Mouse (Mus musculus) kidney, embryonic 14.5 days (tissue): ENCODE results near the gene Rrbp1. TPM values are rescaled to one million over a fixed set of nuclear protein-coding genes. Genes with fewer than 3 reads are reported as not detected.

Experiments used
- ATAC-seq: fragments of 200-750 bp; cut with Nextera tagmentation; 2 replicates; pipeline ENCODE4 v1.8.0; 2017; ENCODE audit warnings: moderate number of reproducible peaks, mild to moderate bottlenecking, moderate TSS enrichment, moderate library complexity; ENCODE audit not compliant: low FRiP score, low TSS enrichment
- H3K27ac ChIP-seq: fragments of 300-500 bp; sonication (generic); 2 replicates; pipeline ENCODE4 v1.5.1; 2014; ENCODE audit warnings: low read depth, mild to moderate bottlenecking, low read length, moderate library complexity, mixed read lengths
- H3K27me3 ChIP-seq: fragments of 300-500 bp; sonication (generic); 2 replicates; pipeline ENCODE4 v1.6.1; 2014; ENCODE audit warnings: mild to moderate bottlenecking, low read length; ENCODE audit not compliant: control insufficient read depth, insufficient read depth
- H3K36me3 ChIP-seq: fragments of 300-500 bp; sonication (generic); 2 replicates; pipeline ENCODE4 v1.6.1; 2014; ENCODE audit warnings: low read length, mixed read lengths; ENCODE audit not compliant: control insufficient read depth, insufficient read depth
- H3K4me1 ChIP-seq: fragments of 300-500 bp; sonication (generic); 2 replicates; pipeline ENCODE4 v1.6.1; 2014; ENCODE audit warnings: low read length, mixed read lengths; ENCODE audit not compliant: control insufficient read depth, insufficient read depth
- H3K4me2 ChIP-seq: fragments of 300-500 bp; sonication (generic); replicated peaks from 2 replicates; pipeline ENCODE4 v1.6.1; 2014; ENCODE audit warnings: low read depth, mild to moderate bottlenecking, low read length
- H3K4me3 ChIP-seq: fragments of 300-500 bp; sonication (generic); 2 replicates; pipeline ENCODE4 v1.5.1; 2014; ENCODE audit warnings: mild to moderate bottlenecking, low read length
- H3K9ac ChIP-seq: fragments of 300-500 bp; sonication (generic); 2 replicates; pipeline ENCODE4 v1.6.1; 2014; ENCODE audit warnings: low read depth, mild to moderate bottlenecking, low read length, moderate library complexity
- H3K9me3 ChIP-seq: fragments of 300-500 bp; sonication (generic); 2 replicates; pipeline ENCODE4 v1.6.1; 2016; ENCODE audit warnings: low read length; ENCODE audit not compliant: control insufficient read depth
- WGBS: fragments of 180-500 bp; shearing (Covaris S2); extraction: QIAGEN DNeasy Blood & Tissue Kit; methylation state at CpG from one replicate; pipeline ENCODE4 v1.1.7; 2014; 5-methylcytosine and 5-hydroxymethylcytosine counted together
- polyA plus RNA-seq: library from polyadenylated mRNA; unstranded; fragments of >200 nt; fragmentation: Nextera tagmentation; extraction: Ambion mirVana; gene quantifications from 2 replicates; pipeline ENCODE4 v1.2.1, GENCODE M21; 2014

Gene Rrbp1
- polyA plus RNA-seq, 1 experiment from 2014 or later: 97.1 TPM

DNA sequence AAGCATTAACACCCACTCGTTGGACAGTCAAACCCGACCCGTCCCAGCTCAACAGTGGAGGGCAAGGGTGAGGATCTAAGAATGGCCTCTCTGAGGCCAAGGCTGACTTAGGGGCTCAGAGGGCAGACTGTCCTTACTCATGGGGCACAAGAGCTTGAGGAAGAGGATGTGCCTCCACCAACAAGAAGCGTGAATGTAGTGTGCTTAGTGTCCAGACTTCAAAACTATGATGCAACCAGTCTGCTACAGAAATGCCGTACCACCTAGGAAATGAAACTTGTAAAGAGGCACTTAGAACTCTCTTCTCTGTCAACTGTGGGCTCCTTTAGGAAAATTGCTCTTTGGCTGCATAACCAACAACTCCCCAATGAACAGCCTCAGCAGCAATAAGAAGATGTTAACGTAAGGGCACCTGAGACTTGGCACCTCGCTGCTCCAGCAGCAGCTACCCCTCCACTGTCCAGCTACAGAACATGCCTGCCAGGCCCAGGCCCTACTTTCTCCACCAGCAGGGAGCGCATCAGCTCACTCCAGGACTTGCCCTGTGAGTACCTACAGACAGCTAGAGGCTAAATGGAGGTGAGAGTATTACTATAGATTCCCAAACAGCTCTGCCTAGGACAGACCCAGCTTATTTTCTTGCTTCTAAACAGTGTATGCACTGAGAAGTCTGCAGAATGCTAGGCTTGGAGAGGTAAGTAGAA, 32.5 kb downstream of the Rrbp1 start:
- Histone ChIP-seq H3K36me3 (peaks cover 24% of the 10 kb centered on the region), H3K9ac (no peak overlapping the region), H3K4me2 (no peak overlapping the region), H3K9me3 (no peaks in the 10 kb centered on the region), H3K4me1 (no peaks in the 10 kb centered on the region), H3K4me3 (no peak overlapping the region), H3K27me3 (no peaks in the 10 kb centered on the region), H3K27ac (no peak overlapping the region)
- no peak for ATAC-seq
- 89% methylated on average over 8 of the region's 8 CpGs for WGBS

DNA sequence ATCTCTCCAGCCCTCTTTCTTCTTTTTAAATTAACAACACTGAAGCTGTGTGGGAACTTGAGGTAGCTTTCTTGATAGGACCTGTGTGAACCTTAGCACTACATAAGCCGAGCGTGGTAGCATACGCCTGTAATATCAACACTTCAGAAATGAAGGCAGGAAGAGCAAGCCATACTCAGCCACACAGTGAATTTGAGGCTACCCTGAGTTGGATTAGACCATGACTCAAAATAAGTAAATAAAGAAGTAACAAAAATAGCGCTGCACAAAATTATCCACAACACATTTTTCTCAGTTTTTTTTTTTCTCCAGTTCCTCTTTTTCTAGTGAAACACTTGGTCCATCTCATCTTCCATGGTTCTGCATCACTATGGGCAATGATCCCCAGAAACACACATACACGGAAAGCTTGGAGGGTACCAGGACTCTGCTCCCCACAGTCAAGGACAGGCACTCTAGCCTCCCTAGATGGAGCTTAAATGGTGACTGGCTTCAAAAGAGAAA, 35.9 kb downstream of the Rrbp1 start:
- no peak overlapping the region for H3K9ac ChIP-seq
- peaks cover 52% of the 10 kb centered on the region for H3K36me3 ChIP-seq
- no peak overlapping the region for H3K4me2 ChIP-seq
- no peak overlapping the region for H3K27ac ChIP-seq
- no peak for ATAC-seq
- H3K4me3 ChIP-seq: no peak overlapping the region
- no peaks in the 10 kb centered on the region for H3K27me3 ChIP-seq
- WGBS: 94% methylated on average over 5 of the region's 5 CpGs
- no peaks in the 10 kb centered on the region for H3K9me3 ChIP-seq
- no peaks in the 10 kb centered on the region for H3K4me1 ChIP-seq

DNA sequence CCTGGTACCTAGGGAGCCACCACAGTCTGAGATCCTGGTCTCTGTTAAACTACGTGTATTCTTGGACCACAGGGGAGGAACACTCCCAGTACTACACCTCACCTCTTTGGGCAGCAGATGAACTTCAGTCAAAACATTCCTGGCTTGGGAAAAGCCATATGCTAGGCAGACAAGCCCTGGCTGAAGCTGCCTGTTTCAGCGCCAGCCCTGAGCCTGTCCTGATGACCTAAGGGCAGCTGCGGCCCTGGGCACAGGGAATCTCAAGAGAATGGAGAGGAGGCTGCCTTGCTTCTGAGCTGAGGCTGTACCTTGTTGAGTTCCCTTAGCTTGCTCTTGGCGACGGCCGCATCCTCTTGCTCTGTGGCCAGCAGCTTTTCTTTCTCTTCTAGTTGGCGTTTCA, 37.9 kb downstream of the Rrbp1 start:
- H3K9ac ChIP-seq: no peak overlapping the region
- H3K4me2 ChIP-seq: no peak overlapping the region
- no peak for ATAC-seq
- no peak overlapping the region for H3K27ac ChIP-seq
- no peaks in the 10 kb centered on the region for H3K9me3 ChIP-seq
- no peaks in the 10 kb centered on the region for H3K27me3 ChIP-seq
- no peak overlapping the region for H3K4me3 ChIP-seq
- peaks cover 64% of the 10 kb centered on the region for H3K36me3 ChIP-seq
- WGBS: 92% methylated on average over 7 of the region's 7 CpGs
- H3K4me1 ChIP-seq: no peaks in the 10 kb centered on the region

DNA sequence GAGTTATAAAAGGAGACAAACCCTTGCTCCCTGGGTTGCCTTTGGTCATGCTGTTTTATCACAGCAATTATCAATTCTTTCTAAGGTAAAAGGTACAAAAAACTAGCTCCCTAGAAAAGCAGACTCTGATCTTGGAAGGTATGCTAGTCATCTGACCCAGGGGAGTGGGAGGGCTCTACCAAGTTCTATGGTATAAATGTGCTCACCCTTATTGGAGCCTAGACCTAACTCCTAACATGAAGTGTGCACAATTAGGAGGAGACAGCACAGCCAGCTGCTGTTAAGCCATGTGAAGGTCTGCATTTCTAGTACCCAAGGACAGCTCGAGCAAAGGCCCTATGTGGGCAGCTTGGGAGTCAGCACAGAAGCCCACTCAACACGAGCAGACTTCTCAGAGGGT, 39.2 kb downstream of the Rrbp1 start:
- H3K36me3 ChIP-seq: peaks cover 76% of the 10 kb centered on the region
- no peak overlapping the region for H3K27ac ChIP-seq
- H3K4me2 ChIP-seq: no peak overlapping the region
- no peak overlapping the region for H3K4me3 ChIP-seq
- H3K27me3 ChIP-seq: no peaks in the 10 kb centered on the region
- WGBS: 79% methylated on average over 2 of the region's 2 CpGs
- H3K9me3 ChIP-seq: no peaks in the 10 kb centered on the region
- no peak overlapping the region for H3K9ac ChIP-seq
- H3K4me1 ChIP-seq: no peaks in the 10 kb centered on the region
- no peak for ATAC-seq

DNA sequence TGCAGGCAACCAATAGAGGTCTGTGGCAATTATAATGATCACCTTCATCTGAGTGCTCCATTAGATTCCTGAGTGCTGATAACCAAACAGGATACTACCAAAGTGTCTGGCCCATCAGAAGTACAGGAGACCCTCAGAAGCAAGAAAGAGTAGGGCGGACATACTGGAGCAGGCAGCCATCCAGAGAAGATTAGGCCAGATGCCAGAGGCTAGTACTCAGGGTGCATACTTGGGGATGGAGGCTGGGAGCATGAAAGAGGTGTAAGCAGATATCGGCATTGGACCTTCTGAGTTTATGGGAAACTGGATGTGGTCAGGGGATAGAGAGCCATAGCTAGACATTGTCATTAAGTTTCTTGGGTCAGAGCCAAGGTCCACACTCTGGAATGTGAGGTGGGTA, 40.2 kb downstream of the Rrbp1 start:
- no peaks in the 10 kb centered on the region for H3K9me3 ChIP-seq
- no peaks in the 10 kb centered on the region for H3K4me1 ChIP-seq
- no peak for ATAC-seq
- no peak overlapping the region for H3K4me2 ChIP-seq
- no peaks in the 10 kb centered on the region for H3K27me3 ChIP-seq
- H3K9ac ChIP-seq: no peak overlapping the region
- H3K27ac ChIP-seq: no peak overlapping the region
- H3K4me3 ChIP-seq: no peak overlapping the region
- H3K36me3 ChIP-seq: peaks cover 87% of the 10 kb centered on the region
- WGBS: 89% methylated on average over 2 of the region's 2 CpGs

DNA sequence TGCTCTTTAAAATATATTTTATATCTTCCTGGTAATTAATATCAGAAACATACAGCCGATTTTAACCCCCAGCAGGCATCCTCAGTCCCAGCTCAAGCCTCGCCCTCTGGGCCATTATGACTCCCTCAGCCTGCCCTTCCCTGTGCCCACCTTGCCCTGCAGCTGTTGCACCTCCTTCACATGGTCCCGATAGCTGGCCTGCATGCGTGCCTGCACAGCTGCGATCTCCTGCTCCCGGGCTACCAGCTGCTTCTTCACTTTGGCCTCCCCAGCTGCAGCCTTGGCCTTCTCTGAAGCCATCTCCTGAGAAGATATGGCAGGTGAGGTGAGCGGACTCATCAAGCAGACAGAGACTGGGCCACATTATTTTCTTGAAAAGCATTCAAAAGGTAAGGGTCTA, 41.8 kb downstream of the Rrbp1 start:
- Histone ChIP-seq H3K27me3 (no peaks in the 10 kb centered on the region), H3K4me3 (no peak overlapping the region), H3K36me3 (peaks cover 96% of the 10 kb centered on the region), H3K4me2 (no peak overlapping the region), H3K4me1 (no peaks in the 10 kb centered on the region), H3K9me3 (no peaks in the 10 kb centered on the region), H3K27ac (no peak overlapping the region), H3K9ac (no peak overlapping the region)
- 83% methylated on average over 7 of the region's 7 CpGs for whole genome bisulfite sequencing
- no peak for ATAC-seq

DNA sequence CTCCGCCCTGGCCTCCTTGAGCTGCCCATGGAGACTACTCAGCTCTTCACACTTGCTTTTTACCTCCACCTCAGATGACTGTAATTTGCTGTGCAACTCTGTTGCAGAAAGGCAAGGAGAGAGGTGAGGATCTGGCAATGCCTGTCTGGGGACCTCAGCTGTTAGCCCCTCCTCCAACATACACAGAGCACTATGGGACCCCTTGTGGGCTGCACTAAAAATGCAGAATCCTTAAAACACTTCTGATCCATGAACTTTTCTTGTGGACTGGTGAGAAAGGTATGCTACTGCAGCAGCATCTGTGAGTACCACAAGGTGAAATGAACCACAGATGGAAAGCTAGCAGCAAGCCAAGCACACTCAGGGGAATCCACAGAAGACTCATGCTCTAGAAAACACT, 47.7 kb downstream of the Rrbp1 start:
- Histone ChIP-seq H3K4me3 (no peak overlapping the region), H3K9me3 (no peaks in the 10 kb centered on the region), H3K4me1 (no peaks in the 10 kb centered on the region), H3K36me3 (peaks cover 77% of the 10 kb centered on the region), H3K4me2 (no peak overlapping the region), H3K27me3 (no peaks in the 10 kb centered on the region), H3K9ac (no peak overlapping the region), H3K27ac (no peak overlapping the region)
- WGBS: 100% methylated on average over 1 of the region's 1 CpGs
- peak; percentile 49; the same call in 1 of the 2 replicates for ATAC-seq

DNA sequence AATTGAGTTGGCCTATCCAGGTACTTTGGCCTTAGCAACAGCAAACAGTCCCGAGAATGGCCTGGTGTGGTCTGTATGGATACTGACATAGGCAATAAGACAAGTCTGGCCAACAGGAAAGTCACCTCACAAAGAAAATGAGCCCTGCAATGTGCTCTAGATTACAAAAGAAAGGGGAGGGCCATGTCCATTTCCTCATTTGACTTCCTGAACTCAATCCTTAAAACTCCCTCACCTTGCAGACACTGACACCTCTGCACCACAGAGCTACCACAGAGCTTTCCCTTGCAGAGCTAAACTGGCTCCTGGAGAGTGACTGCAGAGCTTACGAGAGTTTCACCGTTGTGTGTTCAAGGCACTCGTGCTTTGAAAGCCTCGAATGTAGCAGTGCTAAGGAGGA, 48.9 kb downstream of the Rrbp1 start:
- ATAC-seq: no peak
- no peak overlapping the region for H3K27ac ChIP-seq
- WGBS: 94% methylated on average over 5 of the region's 5 CpGs
- H3K36me3 ChIP-seq: peaks cover 75% of the 10 kb centered on the region
- no peaks in the 10 kb centered on the region for H3K9me3 ChIP-seq
- H3K4me2 ChIP-seq: no peak overlapping the region
- H3K27me3 ChIP-seq: no peaks in the 10 kb centered on the region
- no peak overlapping the region for H3K9ac ChIP-seq
- no peak overlapping the region for H3K4me3 ChIP-seq
- no peaks in the 10 kb centered on the region for H3K4me1 ChIP-seq

DNA sequence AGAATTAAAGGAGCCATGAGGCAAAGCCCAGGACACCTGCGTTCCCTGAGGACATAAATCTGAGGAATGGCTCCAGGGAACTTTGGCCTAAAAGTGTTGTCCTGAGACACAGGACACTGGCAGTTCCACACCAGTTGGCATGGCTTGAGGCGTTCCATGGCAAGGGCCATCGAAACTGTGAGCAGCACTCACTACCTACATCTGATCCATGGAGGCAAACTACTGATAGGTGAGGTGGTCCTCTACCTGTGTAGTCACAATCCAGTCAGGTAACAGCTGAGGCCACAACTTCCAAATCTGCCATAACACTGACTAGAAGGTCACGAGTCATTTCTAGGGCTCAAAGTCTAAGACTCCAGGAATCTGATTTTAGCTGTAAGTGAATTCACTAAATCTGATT, 55.3 kb downstream of the Rrbp1 start:
- Histone ChIP-seq H3K36me3 (peaks cover 75% of the 10 kb centered on the region), H3K4me1 (no peaks in the 10 kb centered on the region), H3K9me3 (no peaks in the 10 kb centered on the region), H3K27me3 (no peaks in the 10 kb centered on the region), H3K4me3 (no peak overlapping the region), H3K27ac (no peak overlapping the region), H3K9ac (no peak overlapping the region), H3K4me2 (no peak overlapping the region)
- WGBS: 75% methylated on average over 4 of the region's 4 CpGs
- no peak for ATAC-seq
